Mouse (Mus musculus) induced T-regulatory cell, adult 2 months (primary cell): Measurements from ENCODE around the gene Arhgap10.

ENCODE experiments used
- DNase-seq: peaks from one replicate; pipeline ENCODE4 v3.0.0-alpha.2; 2012; ENCODE audit warnings: low read depth

The Arhgap10 gene

DNA sequence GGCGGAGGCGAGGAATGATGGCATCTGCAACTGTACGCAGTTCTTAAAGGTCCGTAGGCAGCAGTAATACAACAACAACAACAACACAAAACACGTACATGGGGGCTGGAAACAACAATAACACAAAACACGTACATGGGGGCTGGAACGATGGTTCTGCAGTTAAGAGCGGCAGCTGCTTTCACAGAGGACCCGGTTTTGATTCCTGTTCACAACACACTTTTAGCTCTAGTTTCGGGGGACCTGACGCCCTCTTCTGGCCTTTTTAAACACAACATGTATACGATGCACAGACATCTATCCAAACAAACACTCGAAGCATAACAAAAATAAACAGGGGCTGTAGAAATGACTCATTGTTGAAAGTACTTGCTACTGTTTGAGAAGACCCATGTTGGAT is 110.9 kb downstream of the Arhgap10 start:
- peak; percentile 14 for DNase-seq

DNA sequence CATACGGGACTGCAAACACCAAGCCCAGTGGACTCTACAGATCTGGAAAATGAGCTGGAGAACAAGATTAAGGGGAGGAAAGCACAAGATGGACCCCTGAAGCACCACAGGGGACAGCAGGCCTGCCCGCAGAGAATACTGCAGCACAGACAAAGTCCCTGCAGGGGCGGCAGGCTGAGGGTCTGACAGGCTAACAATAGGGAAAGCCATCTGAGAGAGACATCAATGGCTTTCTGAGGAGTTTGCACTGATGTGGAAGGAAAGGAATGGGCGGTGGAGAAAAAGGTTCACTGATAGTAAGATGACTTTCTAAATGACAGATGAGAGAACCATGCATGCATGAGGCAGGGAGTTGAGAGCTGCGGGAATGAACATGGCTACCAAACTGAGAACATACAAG is 111.3 kb downstream of the Arhgap10 start:
- no peak for DNase-seq

DNA sequence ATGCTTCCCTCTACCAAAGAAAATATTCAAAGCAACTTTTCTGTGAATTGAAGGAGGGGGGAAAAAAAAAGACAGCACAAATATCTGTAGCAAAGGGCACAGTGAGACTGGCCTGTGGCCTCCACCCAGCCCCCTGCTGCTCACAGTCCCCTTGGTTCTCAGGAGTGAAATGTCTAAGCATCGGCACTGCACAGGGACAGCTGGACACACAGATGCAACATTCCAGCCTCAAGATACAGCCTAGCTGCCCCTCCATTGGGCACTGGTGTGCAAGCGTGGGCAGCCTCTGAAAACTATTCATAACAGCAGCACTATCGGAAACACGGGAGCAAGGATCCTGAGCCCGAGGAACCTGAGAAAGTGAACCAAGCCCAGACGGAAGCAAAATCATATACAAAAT is 113.7 kb downstream of the Arhgap10 start:
- DNase-seq, result no peak

GRCm38 (mm10) chr8:77401934-77402333 is 115.8 kb downstream of the Arhgap10 start:
- DNase-seq, result no peak

GRCm38 (mm10) chr8:77401140-77401539 is 116.6 kb downstream of the Arhgap10 start:
- peak; percentile 34 for DNase-seq

DNA sequence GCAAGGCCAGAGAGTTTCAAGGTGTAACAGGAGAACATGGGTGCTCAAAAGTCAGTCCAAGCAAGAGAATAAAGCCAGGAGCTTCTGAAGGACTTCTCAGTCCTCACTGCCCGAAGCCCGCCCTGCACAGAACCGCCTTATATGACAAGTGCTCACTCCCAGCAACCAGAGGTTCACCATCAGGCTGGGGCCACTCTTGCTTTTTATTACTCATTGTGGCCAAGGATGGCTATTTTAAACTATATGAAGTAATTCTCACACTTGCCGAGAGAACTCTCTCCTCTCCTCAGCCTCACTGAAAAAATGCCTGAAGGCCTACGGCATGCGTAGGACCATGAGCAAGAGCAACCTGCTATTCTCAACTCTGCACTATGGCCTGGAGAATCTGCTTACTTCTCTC is 133.7 kb downstream of the Arhgap10 start:
- DNase-seq, result no peak

DNA sequence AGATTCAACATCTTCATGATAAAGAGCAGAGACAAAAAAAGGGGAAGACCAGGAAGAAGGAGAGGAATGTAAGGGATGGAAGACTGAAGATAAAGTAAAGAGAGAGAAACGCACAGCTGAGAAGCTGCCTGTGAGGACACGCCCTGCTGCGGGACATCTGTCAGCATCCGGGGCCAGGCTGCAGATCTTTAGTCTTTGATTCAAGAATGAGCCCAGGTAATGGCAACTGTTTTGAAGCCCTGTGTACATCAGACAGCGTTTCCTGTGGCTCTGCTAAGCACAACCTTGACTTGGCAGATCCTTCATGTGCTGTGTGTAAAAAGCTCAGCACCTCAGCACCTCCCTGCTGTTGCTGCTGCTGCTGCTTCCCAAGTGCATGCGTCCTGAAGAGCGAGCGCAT is 134.1 kb downstream of the Arhgap10 start:
- no peak for DNase-seq

DNA sequence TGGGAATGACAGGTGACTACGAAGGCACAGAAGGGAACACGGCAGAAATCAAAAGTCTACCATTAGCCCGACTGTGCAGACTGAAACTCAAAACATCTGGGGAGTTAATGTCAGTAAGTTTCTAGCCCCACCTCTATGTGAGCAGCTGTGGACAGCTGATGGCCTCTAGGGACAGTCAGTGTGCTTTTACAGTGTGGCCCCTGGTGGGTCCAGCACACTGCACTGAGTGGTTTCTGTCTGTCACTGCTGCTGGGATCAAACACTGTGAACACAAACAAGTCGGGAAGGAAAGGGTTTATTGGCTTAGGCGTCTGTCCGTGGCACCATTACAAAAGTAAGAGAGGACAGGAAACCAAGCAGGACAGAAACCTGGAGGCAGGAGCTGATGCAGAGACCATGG is 136.9 kb downstream of the Arhgap10 start:
- no peak for DNase-seq

DNA sequence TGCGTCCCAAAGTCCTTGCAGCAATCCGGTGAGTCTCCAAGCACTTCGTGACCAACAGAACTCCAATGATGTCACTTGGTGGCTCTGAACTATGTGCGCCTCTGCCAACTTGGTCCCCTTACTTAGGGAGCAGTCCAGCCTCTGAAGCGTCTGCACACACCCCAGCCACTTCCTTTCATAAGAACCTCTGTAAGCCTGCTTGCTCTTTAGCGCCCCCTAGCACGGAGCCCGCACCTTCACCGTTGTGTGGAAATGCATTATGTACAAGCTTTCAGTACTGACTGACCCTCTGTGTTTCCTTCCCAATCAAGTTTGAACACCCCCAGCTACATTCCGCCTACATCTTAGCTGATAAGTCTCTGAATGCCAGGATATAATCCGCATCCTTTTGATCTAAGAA is 138.5 kb downstream of the Arhgap10 start:
- DNase-seq, result peak; percentile 68

GRCm38 (mm10) chr8:77376451-77376853 is 141.3 kb downstream of the Arhgap10 start:
- no peak for DNase-seq

- no peak for DNase-seq
Measured at GRCm38 (mm10) chr8:77375999-77376398, 141.8 kb downstream of the Arhgap10 start.

GRCm38 (mm10) chr8:77371006-77371405 is 146.7 kb downstream of the Arhgap10 start:
- DNase-seq, result no peak

- DNase-seq, result no peak
Measured at GRCm38 (mm10) chr8:77370308-77370707, 147.4 kb downstream of the Arhgap10 start.

DNA sequence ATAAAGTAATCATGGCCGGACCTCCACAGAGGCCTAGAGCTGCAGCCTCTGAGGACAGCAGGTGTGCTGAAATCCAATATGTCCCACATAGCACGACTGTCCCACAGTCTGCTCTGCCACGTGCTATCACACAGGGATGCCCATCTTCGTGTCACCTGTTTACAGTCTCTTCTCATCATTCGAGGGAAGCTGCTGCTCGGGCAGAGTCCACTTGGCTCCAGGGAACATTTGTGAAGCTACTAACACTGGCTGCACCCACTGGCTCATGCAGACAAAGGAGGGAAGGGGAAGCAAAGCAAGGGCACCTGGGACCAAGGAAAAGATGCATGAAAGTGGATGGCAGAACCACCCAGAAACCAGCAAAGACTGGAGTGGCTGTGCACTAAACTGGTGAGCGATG is 148.1 kb downstream of the Arhgap10 start:
- DNase-seq, result no peak

DNA sequence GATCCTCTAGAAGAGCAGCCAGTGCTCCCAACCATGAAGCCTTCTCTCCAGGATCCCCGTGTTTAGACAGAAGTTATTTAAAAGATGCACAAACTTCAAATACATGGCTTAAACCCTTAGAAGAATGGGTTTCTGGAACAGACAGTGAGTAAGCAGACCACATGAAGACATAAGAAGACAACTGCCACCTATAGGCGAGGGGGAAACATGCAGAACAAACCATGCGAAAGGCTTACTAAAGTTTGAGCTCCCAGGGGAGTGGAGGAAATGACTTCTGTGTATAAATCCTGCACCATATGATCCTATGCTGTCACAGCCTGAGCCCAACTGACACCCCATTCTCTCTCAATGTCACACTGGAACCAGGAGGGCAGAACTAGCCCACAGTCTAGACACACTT is 150.7 kb downstream of the Arhgap10 start:
- peak; percentile 23 for DNase-seq

- no peak for DNase-seq
Measured at GRCm38 (mm10) chr8:77366446-77366845, 151.3 kb downstream of the Arhgap10 start.

DNA sequence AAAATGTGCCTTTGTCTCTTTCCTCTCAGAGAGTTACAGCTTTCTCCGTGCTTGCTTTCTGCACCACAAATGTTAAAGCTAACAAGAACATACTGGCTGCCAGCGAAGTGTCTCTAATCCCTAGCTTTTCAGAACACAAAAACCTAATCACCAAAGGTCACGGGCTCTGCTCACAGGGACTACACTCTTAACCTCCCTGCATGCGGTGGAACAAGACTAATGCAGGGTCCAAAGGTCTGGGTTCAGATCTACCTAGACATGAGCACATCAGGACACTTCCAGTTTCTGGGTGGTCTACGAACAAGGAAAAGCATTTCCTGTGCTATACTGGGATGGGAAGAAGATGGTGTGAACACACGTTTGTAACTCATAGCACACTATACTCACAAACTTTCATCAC is 151.8 kb downstream of the Arhgap10 start:
- no peak for DNase-seq

- no peak for DNase-seq
Measured at GRCm38 (mm10) chr8:77364472-77364871, 153.3 kb downstream of the Arhgap10 start.

DNA sequence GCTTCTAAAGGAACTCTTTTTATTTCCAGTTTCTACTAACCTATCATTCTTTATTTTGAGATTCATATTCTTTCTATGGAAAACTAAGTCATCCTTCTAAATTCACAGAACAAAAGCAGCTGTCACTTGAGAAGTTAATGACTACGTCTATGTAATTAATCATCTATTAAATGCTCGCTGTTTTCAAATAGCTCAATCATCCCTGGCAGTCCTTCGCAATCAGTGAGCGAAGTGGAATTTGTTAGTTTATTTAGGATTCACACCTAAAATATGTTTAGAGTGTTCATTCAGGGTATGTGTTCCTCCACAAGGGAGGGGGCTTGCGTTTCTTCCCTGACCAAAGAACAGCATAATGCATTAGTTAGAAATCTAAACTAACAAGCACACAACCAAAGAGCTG is 156.9 kb downstream of the Arhgap10 start:
- no peak for DNase-seq

- DNase-seq, result no peak
Measured at GRCm38 (mm10) chr8:77360423-77360822, 157.3 kb downstream of the Arhgap10 start.

GRCm38 (mm10) chr8:77357126-77357525 is 160.6 kb downstream of the Arhgap10 start:
- no peak for DNase-seq

- no peak for DNase-seq
Measured at GRCm38 (mm10) chr8:77355344-77355743, 162.4 kb downstream of the Arhgap10 start.

GRCm38 (mm10) chr8:77354189-77354588 is 163.6 kb downstream of the Arhgap10 start:
- no peak for DNase-seq

DNA sequence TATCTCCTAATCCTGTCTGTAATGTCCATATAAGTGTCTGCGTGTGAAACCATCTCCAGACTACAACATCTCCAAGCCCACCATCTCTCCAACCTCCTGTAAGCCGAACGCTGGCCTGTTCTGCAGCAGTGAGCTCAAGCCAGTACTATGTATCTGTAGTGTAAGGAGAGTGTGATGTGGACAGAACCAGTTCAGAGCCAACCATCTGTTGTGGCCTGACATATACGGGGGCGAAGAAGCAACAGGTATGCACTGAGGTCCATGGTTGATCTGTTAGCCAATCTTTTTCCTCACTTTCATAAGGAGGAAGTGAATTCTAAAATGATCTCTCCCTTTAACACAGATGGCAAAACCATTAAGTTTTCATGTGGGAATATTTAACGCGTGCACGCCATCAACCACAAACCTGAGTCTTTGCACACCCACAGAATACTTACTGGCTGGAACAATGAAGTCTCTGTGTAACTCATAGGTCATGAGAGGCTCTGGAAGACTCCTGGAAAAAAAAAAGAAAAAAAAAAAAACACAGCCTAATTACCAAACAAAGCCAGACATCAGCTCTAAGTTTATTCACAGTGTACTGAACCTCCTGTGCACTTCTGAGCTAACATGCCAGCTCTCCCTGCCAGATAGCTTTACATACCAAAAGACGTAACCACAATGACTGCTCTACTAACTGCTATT is 166.4 kb downstream of the Arhgap10 start:
- no peak for DNase-seq
